Mouse (Mus musculus) olfactory bulb, adult 2 months (tissue): ENCODE data around the gene Slc39a8.

Source experiments
- CTCF ChIP-seq: fragments of 200-500 bp; IDR thresholded peaks from 2 replicates; pipeline ENCODE4 v1.5.1; 2012; ENCODE audit warnings: low read depth, mild to moderate bottlenecking, low read length, moderate library complexity; ENCODE audit not compliant: insufficient read depth
- POLR2A ChIP-seq: fragments of 200-500 bp; IDR thresholded peaks from 2 replicates; pipeline ENCODE4 v1.6.1; 2012; ENCODE audit warnings: mild to moderate bottlenecking, low read depth, low read length, moderate library complexity; ENCODE audit not compliant: insufficient read depth

GRCm38 (mm10) chr3:135889401-135889800, 64.3 kb downstream of the Slc39a8 start:
- TF ChIP-seq CTCF (no peak), POLR2A (no peak)
